Mouse (Mus musculus): ENCODE results near the gene Olfr113.

DNA sequence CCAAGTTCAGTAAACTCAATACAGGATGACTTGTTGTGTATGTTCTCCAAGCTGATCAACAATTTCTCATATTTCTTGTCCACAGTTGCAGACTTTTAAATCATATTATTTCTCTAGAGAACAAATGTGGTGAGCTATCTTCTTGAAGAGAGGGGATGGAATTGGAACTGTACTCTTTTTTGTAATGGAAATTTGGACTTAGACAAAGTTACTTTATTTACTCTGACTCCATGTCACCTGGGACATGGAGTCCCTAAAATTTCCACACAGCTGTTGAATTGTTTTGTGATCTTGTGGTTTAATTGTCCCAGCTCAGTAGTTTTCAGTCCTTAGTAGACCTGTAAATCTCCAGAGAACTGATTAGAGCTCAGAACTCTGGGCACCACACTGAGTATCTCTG, 15.2 kb upstream of the Olfr113 start, which contains the start of gene Olfr114:
- TF ChIP-seq CTCF (IDR thresholded peaks at IDR 0.05) (no peak), EP300 (IDR thresholded peaks at IDR 0.05) (no peak)

Data from lung, postnatal 0 days (tissue).